Mouse (Mus musculus): Measurements from ENCODE around the gene Srcap.
"Not testable (repeated sequence)": the region's sequence is repeated elsewhere in the genome, so short reads cannot be mapped to it uniquely, and the experiment has no call there.

Gene Srcap

DNA sequence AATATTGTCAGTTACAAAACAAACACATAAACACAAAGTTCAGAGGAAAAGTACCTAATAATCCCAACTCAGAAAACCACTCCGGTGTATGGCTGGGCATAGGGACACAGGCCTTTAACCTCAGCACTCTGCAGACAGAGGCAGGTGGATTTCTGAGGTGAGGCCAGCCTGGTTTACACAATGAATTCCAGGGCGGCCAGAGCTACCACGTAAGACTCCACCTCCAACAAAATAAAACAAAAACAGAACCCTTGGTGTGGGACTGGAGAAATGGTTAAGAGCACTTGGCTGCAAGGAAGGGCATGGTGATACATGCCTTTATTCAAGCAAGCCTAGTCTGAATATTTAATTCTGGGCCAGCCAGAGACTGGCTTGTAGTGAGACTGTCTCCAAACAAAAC, 19.9 kb upstream of the Srcap start:
- DNase-seq, result no peak

DNA sequence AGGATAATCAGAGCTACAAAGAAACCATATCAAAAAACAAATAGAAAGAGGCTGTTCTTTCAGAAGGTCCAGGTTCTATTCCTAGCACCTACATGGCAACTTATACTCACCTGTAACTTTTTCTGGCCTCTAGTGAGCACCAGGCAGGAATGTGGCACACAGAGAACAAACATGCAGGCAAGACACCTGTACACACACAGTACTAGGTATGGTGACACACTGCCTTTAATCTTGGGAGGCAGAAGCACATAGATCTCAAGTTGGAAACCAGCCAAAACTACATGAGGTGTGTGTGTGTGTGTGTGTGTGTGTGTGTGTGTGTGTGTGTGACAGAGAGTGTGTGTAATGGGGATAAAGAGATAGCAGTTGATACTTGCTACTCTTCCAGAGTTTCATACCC, 17.1 kb upstream of the Srcap start:
- no peak for DNase-seq

DNA sequence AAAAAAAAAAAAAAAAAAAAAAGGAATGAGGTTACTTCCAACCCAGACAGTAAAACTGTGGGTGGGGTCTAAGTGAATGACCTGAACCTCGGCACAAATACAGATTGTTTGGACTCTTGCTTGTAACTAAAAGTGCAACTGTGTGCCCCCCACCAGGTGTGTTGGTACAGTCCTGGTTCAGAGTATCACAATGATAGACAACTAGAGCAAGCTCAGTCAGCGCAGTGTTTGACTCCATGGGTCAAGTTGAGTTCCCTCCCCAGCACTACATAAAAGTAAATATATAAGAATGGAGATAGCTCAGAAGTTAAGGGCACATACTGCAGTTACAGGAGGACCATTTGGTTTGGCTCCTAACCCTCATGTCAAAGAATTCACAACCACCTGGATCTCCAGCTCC, 14.4 kb upstream of the Srcap start:
- no peak for DNase-seq

DNA sequence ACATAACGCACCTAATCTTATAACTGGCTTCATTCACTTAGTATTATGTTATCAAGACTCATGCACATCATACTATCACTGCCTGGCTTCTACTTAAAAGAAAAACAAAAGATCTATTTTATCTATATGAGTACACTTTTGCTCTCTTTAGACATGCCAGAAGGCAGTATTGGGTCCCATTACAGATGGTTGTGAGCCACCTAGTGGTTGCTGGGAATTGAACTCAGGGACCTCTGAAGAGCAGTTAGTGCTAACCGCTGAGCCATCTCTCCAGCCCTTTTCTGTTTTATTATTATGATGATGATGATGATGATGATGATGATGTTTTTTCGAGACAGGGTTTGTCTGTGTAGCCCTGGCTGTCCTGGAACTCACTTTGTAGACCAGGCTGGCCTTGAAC, 13.4 kb upstream of the Srcap start:
- DNase-seq, result peak; percentile 72

DNA sequence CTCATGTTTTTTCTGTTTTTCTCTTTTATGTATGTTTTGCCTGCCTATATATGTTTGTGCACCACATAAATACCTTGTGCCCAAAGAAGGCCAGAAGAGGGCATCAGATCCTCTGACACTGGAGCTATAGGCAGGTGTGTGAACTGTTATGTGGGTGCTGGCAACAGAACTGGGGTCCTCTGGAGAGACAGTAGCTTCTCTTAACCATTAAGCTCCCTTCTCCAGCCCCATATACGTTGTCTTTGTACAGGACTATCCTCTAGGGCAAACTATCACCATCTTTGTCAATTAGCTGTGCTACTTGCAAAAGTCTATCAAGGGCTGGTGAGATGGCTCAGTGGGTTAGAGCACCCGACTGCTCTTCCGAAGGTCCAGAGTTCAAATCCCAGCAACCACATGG, 3.5 kb upstream of the Srcap start:
- DNase-seq, result no peak

DNA sequence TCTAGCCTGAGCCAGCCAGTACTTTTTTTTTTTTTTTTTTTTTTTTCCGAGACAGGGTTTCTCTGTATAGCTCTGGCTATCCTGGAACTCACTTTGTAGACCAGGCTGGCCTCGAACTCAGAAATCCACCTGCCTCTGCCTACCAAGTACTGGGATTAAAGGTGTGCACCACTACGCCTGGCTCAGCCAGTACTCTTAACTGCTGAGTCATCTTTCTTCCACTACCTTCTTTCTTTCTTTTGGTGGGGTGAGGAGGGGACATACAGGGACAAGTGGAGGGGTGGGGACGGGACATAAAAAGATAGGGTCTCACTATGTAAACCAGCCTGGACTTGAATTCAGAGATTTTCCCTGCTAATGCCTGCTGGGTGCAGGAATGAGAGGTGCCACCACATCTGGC, 2.0 kb upstream of the Srcap start:
- DNase-seq, result not testable (repeated sequence)

DNA sequence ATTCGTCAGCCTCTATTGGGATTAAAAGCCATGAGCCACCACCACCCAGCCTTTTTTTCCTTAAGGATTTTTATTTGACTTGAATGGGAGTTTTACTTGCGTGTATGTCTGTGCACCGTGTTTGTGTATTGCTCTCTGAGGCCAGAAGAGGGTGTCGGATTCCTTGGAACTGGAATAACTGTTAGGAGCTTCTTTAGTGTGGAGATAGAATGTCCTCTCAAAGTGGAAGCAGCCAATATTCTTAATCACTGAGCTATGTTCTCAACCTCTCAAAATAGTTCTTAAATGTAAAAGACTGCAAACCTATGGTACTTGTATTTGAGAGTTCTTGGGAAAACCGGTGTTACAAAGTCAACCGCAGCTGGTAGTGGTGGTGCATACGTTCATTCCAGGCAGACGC, 542 bp upstream of the Srcap start:
- DNase-seq, result peak; percentile 28

DNA sequence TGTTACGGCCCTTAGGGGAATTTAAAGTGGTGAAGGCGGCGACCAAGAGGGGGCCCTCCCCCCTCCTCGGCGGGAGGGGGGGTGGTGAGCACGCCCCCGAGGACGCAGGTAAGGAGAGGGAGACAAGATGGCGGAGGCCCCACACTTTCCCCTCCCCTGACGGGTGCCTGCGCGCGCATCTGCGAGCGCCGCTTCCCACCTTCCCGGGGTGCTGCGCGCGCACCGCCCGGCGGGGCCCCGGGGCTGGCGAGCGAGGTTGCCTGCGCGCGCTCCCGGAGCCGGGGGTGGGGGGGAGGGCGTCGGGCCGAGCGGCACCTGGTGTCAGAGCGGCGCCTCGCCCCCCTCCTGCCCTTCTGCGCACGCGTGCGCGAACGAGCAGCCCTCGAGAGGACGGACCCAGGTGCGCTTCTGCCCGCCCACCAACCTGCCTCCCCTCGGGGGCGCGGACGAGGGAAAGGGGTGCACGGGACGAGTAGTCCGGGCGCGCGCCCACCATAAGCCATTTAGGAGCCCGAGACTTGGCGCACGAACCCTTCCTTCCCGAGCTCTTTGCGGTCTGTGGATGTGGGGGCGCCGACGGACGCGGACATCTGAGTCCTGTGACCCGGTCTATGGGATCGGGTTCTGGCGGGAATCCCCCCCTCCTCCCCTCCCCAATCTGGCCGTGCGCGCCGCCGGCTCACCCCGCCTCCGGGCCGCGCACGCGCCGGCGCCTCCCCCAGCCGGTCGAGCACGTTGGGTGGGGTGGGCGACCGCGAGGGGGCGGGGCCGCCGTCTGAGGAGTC, 640 bp downstream of the Srcap start:
- DNase-seq, result peak; percentile 94

DNA sequence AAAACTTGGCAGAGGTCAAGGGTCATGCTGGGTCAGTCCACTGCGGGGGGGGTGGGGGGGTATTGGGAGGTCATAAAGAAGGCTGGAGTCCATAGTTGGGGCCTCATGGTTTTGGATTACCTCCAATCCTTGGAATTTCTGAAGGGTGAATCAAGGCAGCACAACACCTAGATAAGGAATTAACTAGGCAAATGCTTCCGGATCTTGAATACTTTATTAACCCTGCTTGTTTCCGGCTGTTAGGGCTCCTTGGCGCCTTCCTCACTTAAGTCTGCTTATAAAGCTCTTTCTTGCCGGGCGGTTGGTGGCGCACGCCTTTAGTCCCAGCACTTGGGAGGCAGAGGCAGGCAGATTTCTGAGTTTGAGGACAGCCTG, 1.2 kb downstream of the Srcap start:
- no peak for DNase-seq

DNA sequence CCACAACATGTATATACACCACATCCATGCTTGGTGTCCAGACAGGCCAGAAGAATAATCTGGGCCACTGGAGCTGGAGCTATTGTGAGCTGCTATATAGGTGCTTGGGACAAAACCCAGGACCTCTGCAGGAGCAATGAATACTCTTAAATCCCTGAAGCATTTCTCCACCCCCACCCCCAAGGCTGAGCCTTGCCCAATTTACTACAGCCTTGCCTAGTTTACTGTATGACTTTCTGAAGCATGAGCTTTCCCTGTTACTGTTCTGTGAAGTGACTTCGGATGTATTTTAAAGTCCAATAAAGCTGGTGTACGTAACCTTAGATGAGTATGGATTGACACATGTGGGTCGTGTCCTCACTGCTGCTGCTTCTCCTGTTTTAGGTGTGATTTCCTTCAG, 2.0 kb downstream of the Srcap start:
- DNase-seq, result no peak

DNA sequence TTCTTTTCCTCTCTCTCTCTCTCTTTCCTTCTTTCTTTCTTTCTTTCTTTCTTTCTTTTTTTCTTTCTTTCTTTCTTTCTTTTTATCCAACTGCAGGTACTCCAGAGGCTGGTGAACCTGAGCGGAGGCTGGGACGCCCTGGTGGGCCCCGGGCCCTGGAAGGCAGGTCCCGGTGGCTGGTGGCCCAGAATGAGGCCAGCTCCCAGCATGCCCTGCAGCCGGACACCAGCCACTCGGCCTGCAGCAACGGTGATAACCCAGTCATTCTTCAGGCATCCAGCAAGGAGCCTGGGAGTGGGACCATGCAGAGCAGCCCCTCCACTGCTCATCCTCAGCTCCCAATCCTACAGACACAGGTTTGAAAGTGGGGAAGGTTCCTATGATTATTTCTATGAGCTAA, 4.1 kb downstream of the Srcap start:
- no peak for DNase-seq

DNA sequence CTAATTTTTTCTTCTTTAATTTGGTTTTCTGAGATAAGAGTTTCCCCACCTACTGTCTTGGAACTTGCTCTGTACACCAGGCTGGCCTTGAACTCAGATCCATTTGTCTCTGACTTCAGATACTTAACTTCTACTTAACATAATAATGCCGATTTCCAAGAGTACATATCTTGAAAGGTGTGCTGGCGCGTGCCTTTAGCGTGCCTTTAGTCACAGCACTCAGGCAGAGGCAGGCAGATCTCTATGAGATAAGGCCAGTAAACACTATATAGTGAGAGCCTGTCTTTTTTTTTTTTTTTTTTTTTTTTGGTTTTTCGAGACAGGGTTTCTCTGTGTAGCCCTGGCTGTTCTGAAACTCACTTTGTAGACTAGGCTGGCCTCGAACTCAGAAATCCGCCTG, 4.6 kb downstream of the Srcap start:
- no peak for DNase-seq

DNA sequence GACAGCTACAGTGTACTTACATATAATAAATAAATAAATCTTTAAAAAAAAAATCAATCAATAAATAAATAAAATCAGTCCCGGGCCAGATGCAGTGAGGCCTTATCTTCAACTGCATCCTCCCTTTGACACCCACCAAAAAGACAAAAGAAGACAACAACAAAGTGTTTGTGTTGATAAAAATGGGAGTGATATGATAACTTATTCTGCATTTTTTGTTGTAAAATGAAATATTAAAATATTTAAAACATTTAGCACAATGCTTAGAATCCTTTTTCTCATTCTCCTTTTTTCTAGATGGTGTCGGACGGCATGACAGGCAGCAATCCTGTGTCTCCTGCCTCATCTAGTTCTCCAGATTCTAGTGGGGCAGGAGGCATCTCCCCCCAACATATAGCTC, 7.5 kb downstream of the Srcap start, which contains the start of gene Gm42715:
Gm42715 (plus strand) TSS at position 301 of the 400 bp plus-strand sequence.
- no peak for DNase-seq

DNA sequence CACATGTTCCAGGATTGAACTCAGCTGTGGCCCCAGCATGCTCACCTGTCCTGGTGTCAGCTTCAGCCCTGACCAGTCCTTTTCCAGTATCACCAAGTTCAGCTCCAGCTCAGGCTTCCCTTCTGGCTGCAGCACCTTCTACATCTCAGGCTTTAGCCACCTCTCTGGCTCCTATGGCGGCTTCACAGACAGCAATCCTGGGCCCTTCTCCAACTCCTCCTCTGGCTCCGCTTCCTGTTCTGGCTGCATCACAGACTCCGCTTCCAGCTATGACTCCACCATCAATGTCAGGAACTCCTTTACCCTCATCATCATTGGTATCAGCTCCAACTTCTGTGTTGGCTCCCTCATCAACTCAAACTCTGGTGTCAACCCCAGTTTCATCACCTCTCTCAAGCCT, 29.9 kb downstream of the Srcap start:
- no peak for DNase-seq

DNA sequence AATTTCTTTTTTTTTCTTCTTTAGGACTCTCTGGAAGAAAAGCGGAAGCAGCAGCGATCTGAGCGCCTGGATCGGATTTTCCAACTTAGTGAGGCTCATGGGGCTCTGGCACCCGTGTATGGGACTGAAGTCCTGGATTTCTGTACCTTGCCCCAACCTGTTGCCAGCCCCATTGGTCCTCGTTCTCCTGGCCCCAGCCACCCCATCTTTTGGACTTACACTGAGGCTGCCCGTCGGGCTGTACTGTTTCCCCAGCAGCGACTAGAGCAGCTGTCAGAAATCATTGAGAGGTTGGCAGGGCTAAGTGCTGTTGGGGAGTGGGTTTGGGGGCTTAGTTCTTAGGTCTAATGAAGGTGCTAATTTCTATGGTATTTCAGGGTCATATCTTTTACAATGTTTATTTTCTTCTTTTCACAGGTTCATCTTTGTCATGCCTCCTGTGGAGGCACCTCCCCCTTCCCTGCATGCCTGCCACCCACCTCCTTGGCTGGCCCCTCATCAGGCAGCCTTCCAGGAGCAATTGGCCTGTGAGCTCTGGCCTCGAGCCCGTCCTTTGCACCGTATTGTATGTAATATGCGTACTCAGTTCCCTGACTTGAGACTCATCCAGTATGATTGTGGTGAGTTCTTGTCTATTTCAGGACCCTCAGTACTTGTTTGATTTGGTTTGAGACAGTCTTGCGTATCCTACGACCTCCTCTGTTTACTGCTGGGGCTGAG, 37.5 kb downstream of the Srcap start:
- no peak for DNase-seq

DNA sequence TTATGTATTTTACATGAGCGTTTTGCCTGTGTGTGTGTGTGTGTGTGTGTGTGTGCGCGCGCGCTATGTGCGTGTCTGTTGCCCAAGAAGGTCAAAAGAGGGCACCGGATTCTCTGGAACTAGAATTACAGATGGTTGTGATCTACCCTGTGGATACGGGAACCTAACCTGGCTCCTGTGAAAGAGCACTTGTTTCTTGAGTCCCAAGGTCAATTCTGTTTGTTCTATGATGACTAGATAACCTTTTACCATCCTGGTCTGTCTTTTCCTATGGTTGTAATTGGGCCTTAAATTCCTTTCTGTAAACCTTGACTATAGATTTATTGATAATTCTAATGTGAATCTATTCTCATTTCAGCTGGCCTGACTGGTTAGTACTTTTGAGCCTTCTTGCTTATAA, 39.8 kb downstream of the Srcap start:
- no peak for DNase-seq

DNA sequence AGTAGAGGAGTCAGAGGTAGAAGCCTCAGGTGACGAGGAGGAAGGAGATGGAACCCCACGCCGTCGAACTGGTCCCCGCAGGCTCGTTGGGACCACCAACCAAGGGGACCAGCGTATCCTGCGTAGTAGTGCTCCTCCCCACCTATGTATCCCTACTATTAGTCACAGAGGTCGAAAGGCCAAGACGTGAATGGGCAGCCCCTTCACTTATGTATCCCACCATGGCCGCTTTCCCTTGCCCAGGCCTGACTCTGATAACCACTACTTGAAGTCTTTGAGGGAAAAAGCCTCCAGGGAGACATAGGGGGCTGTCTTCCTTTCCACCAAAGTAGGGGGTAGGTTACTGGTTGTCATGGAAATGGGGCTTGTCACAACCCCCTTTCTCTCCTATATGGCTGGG, 48.8 kb downstream of the Srcap start:
- DNase-seq, result no peak

DNA sequence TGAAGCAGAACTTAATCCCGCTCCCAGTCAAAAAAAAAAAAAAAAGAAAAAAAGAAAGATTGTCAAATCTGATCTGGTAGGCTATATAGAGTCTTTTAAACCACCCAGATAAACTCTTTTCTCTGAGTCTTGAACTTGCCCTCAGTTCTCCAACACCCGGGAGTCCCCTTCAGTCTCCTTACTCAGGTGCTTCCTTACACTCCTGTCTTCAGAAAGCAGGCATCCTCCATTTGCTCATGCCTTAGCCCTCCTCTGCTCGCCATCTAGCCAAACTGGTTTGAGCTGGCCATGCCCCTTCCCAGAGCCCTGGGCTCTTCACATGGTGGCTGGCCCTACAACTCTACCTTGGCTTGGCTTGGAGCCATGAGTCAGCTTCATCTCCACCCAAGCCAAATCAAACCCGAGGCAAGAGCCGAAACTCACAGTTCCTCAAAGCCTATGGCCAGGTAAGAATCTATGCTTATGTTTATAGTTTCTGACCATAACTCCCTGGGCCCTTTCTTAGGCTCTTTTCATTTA, 49.6 kb downstream of the Srcap start, which contains the start of gene Tmem265:
Tmem265 (plus strand) TSS at position 51 of the 519 bp plus-strand sequence.
- no peak for DNase-seq

DNA sequence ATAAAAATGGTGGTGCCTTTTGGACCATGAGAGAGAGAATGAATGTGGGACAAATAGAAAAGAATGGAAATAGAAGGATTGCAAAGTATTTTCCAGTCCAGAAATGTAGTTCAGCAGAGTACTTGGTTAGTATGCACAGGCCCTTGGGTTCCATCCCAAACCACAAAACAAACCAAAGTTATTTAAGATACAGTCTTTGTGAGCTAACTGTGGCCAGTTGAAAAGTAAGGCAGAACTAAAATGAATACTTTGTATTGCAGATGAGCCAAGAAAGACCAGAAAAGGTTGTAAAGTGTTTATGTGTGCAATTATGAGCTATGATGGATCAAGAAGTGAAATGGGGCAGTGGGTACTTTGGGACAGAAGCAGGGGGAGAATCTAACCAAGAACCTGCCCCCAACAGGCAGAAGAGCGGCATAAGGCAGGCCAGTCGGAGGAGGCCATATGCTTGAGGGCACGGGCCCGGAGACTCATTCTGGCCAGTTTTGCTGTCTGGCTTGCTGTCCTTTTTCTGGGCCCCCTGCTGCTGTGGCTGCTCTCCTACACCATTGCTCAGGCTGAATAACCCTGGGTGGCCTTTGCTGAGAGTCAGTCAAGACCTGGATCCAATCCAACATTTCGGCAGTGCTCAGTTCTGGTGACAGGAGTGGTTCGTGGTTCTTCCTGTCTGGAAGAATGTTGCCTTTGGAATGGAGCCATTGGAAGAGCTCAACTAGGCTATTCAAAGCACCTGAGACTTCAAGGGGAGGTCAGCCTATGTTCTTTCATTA, 52.8 kb downstream of the Srcap start:
- peak; percentile 51 for DNase-seq

DNA sequence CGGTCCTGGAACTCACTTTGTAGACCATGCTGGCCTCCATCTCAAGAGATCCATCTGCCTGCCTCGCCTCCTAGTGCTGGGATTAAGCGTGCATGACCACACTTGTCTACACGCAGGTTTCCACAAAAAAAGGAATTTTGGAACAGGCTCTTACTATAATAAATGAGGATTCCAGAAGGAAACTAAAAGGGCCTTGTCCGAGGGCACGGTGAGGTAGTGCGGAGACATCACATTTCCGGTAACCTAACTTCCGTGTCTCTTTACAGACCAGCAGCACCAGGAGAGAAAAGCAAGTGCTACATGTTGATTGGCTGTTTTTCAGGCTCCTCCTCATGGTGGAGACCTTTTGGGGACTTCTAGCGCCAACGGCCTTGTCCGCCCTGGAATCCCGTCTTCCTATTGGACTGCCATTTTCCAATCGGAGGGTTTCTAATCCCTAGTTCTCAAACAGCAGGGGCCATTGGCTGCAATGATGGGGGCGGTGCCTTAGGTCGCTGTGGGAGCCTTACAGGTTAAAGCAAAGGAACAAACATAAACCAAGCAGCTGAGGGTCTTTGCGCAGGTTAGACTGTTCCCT, 61.2 kb downstream of the Srcap start, which contains the start of gene Phkg2:
Phkg2 (plus strand) TSS at position 446 of the 577 bp plus-strand sequence.
- DNase-seq, result peak; percentile 97

DNA sequence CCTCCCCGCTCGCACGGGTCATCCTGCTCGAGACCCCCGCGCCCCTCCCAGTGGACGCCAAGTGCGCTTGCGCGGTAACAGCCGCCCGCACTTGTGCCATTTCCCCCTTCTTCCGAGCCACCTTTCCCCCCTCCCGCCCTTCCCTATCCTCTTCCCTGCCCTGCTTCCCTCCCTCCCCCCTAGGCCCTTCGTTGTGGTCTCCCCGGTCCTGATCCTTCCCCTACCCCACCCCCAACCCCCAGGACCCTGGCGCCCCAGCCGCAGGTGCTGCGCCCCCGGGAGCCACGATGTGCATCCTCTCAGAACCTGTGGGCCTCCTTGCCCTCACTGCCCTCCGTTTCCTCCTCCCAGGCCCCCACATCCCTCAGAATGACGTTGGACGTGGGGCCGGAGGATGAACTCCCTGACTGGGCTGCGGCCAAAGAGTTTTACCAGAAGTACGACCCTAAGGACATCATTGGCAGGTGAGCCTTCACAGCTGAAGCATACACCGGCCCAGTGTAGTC, 61.8 kb downstream of the Srcap start:
- no peak for DNase-seq

DNA sequence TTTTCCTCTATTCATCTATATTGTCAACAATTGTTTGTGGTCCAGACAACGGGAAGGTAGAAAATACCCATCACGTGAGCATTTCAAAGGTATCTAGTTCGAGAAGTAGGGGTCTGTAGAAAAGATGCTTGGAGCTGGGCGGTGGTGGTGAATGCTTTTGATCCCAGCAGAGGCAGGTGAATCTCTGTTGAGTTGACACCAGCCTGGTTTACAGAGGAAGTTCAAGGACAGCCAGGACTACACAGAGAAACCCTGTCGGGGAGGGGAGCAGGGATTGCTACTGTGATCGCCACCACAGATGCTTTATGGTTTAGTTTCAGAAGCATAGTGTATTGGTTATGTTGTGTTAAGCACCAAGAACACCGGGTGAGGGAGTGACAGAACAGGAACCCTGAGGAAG, 62.3 kb downstream of the Srcap start:
- no peak for DNase-seq

DNA sequence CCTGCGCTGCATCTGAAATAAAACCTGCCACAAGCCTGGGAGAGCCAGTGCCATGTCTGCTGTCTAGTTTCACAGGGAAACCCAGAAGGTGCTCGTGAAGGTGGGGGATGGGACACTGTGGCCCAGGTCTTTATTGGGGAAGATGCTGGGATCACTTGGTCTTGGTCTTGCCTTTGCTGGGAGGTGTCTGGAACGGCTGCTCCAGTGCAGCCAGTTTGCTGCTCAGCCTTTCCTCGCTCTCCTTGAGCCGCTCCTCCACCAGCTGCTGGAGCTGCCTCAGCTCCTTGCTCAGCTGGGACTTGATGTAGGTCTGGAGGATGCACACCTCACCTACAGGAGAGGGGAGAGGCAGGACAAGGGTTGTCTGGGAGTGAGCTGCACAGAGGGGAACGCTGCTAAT, 71.5 kb downstream of the Srcap start:
- no peak for DNase-seq
